Mouse (Mus musculus) MEL (cell line): ENCODE results near the gene Macf1. TPM values are rescaled to one million over a fixed set of nuclear protein-coding genes. Genes with fewer than 3 reads are reported as not detected.

Source experiments
- DNase-seq: peaks from one replicate; pipeline ENCODE4 v3.0.0; 2011; ENCODE audit warnings: low read depth, low spot score
- H3K27ac ChIP-seq: 2 replicates; pipeline ENCODE4 v1.5.1; 2012; ENCODE audit warnings: low read depth, mild to moderate bottlenecking, control low read depth, low read length, moderate library complexity; ENCODE audit not compliant: control insufficient read depth
- H3K27me3 ChIP-seq, 2 experiments: fragments of 150-350 bp in 1 of 2; sonication (generic) in 1 of 2; 2 replicates each; pipeline ENCODE4 v1.6.1; 2012; ENCODE audit warnings: low read length in 2 of 2, mild to moderate bottlenecking in 2 of 2, improper control_type of control experiment in 1 of 2, moderate library complexity in 1 of 2; ENCODE audit not compliant: insufficient read depth in 2 of 2, control insufficient read depth in 1 of 2
- H3K36me3 ChIP-seq, 2 experiments: 2 replicates each; pipeline ENCODE4 v1.6.1; 2012 to 2014; ENCODE audit warnings: low read length in 2 of 2, improper control_type of control experiment in 1 of 2, inconsistent platforms in 1 of 2, mild to moderate bottlenecking in 1 of 2; ENCODE audit not compliant: insufficient read depth in 2 of 2, control insufficient read depth in 1 of 2
- H3K4me1 ChIP-seq, 2 experiments: fragments of 150-350 bp in 1 of 2; sonication (generic) in 1 of 2; 2 replicates each; pipeline ENCODE4 v1.6.1; 2012; ENCODE audit warnings: low read length in 2 of 2, improper control_type of control experiment in 1 of 2, mild to moderate bottlenecking in 1 of 2; ENCODE audit not compliant: insufficient read depth in 2 of 2, control insufficient read depth in 1 of 2
- H3K4me3 ChIP-seq, 2 experiments: fragments of 150-350 bp in 1 of 2; sonication (generic) in 1 of 2; 2 replicates each; pipeline ENCODE4 v1.5.1; 2012; ENCODE audit warnings: low read depth in 2 of 2, low read length in 2 of 2, mild to moderate bottlenecking in 2 of 2, moderate library complexity in 2 of 2, control low read depth in 1 of 2, improper control_type of control experiment in 1 of 2; ENCODE audit not compliant: control insufficient read depth in 1 of 2, insufficient read depth in 1 of 2
- H3K79me2 ChIP-seq: 2 replicates; pipeline ENCODE4 v1.6.1; 2012; ENCODE audit warnings: mild to moderate bottlenecking, low read length, moderate library complexity; ENCODE audit not compliant: control insufficient read depth, poor library complexity, insufficient read depth
- H3K9ac ChIP-seq: 2 replicates; pipeline ENCODE4 v1.6.1; 2012; ENCODE audit warnings: low read depth, mild to moderate bottlenecking, control low read depth, low read length, moderate library complexity; ENCODE audit not compliant: control insufficient read depth, poor library complexity, severe bottlenecking
- H3K9me3 ChIP-seq: fragments of 150-350 bp; sonication (generic); replicated peaks from 2 replicates; pipeline ENCODE4 v1.6.1; 2012; ENCODE audit warnings: mild to moderate bottlenecking, low read length, improper control_type of control experiment, moderate library complexity; ENCODE audit not compliant: insufficient read depth
- BHLHE40 ChIP-seq: IDR thresholded peaks from 2 replicates; pipeline ENCODE4 v1.6.1; 2012; ENCODE audit warnings: low read depth, mild to moderate bottlenecking, inconsistent platforms, low read length, improper control_type of control experiment, borderline replicate concordance
- CHD1 ChIP-seq: IDR thresholded peaks from 2 replicates; pipeline ENCODE4 v1.6.1; 2012; ENCODE audit warnings: low read depth, mild to moderate bottlenecking, inconsistent platforms, low read length, improper control_type of control experiment
- CHD2 ChIP-seq: IDR thresholded peaks from 2 replicates; pipeline ENCODE4 v1.6.1; 2011; ENCODE audit warnings: low read length, improper control_type of control experiment
- CTCF ChIP-seq, 3 experiments: IDR thresholded peaks in 2 of 3; conservative IDR thresholded peaks in 1 of 3; 2 replicates each; pipeline ENCODE4 v1.5.1; 2011 to 2012; ENCODE audit warnings: low read length in 3 of 3, low read depth in 2 of 3, mild to moderate bottlenecking in 2 of 3, improper control_type of control experiment in 1 of 3, inconsistent platforms in 1 of 3, mixed read lengths in 1 of 3, moderate library complexity in 1 of 3; ENCODE audit not compliant: control insufficient read depth in 1 of 3, insufficient read depth in 1 of 3, poor library complexity in 1 of 3, severe bottlenecking in 1 of 3
- E2F4 ChIP-seq: IDR thresholded peaks from 2 replicates; pipeline ENCODE4 v1.6.1; 2011; ENCODE audit warnings: low read depth, low read length, improper control_type of control experiment, borderline replicate concordance
- ELF1 ChIP-seq: IDR thresholded peaks from 2 replicates; pipeline ENCODE4 v1.6.1; 2014; ENCODE audit warnings: low read depth, mild to moderate bottlenecking, inconsistent platforms, low read length, improper control_type of control experiment, moderate library complexity
- EP300 ChIP-seq, 2 experiments: IDR thresholded peaks; 2 replicates each; pipeline ENCODE4 v1.6.1; 2011; ENCODE audit warnings: improper control_type of control experiment in 2 of 2, low read length in 2 of 2, low read depth in 1 of 2, mild to moderate bottlenecking in 1 of 2
- ETS1 ChIP-seq: IDR thresholded peaks from 2 replicates; pipeline ENCODE4 v1.6.1; 2012; ENCODE audit warnings: low read depth, mild to moderate bottlenecking, inconsistent platforms, low read length, improper control_type of control experiment, moderate library complexity
- GABPA ChIP-seq: IDR thresholded peaks from 2 replicates; pipeline ENCODE4 v1.6.1; 2012; ENCODE audit warnings: low read depth, mild to moderate bottlenecking, inconsistent platforms, low read length, improper control_type of control experiment, moderate library complexity
- GATA1 ChIP-seq: IDR thresholded peaks from 2 replicates; pipeline ENCODE4 v1.6.1; 2011; ENCODE audit warnings: low read depth, low read length, improper control_type of control experiment
- HCFC1 ChIP-seq: IDR thresholded peaks from 2 replicates; pipeline ENCODE4 v1.6.1; 2012; ENCODE audit warnings: low read depth, mild to moderate bottlenecking, inconsistent platforms, low read length, improper control_type of control experiment, moderate library complexity
- JUND ChIP-seq: IDR thresholded peaks from 2 replicates; pipeline ENCODE4 v1.6.1; 2011; ENCODE audit warnings: low read depth, mild to moderate bottlenecking, improper control_type of control experiment, low read length
- KAT2A ChIP-seq: conservative IDR thresholded peaks from 2 replicates; pipeline ENCODE4 v1.6.1; 2012; ENCODE audit warnings: low read depth, low read length, improper control_type of control experiment, inconsistent platforms
- MAFK ChIP-seq: IDR thresholded peaks from 2 replicates; pipeline ENCODE4 v1.6.1; 2011; ENCODE audit warnings: low read depth, mild to moderate bottlenecking, low read length, improper control_type of control experiment, borderline replicate concordance
- MAX ChIP-seq: IDR thresholded peaks from 2 replicates; pipeline ENCODE4 v1.6.1; 2011; ENCODE audit warnings: low read length, improper control_type of control experiment
- MAZ ChIP-seq: IDR thresholded peaks from 2 replicates; pipeline ENCODE4 v1.6.1; 2012; ENCODE audit warnings: low read depth, mild to moderate bottlenecking, inconsistent platforms, low read length, improper control_type of control experiment
- MEF2A ChIP-seq: IDR thresholded peaks from 2 replicates; pipeline ENCODE4 v1.6.1; 2014; ENCODE audit warnings: low read depth, mild to moderate bottlenecking, inconsistent platforms, low read length, improper control_type of control experiment; ENCODE audit not compliant: poor library complexity, insufficient replicate concordance, severe bottlenecking; ENCODE audit errors: extremely low read depth
- MXI1 ChIP-seq: IDR thresholded peaks from 2 replicates; pipeline ENCODE4 v1.6.1; 2011; ENCODE audit warnings: mild to moderate bottlenecking, low read depth, low read length, improper control_type of control experiment
- MYB ChIP-seq: IDR thresholded peaks from 2 replicates; pipeline ENCODE4 v1.6.1; 2011; ENCODE audit warnings: mild to moderate bottlenecking, low read depth, low read length, improper control_type of control experiment
- MYC ChIP-seq: IDR thresholded peaks from 2 replicates; pipeline ENCODE4 v1.6.1; 2011; ENCODE audit warnings: low read depth, mild to moderate bottlenecking, low read length, improper control_type of control experiment, moderate library complexity
- NELFE ChIP-seq: IDR thresholded peaks from 2 replicates; pipeline ENCODE4 v1.6.1; 2011; ENCODE audit warnings: low read depth, low read length, improper control_type of control experiment
- NRF1 ChIP-seq: IDR thresholded peaks from 2 replicates; pipeline ENCODE4 v1.6.1; 2014; ENCODE audit warnings: low read depth, mild to moderate bottlenecking, inconsistent platforms, low read length, improper control_type of control experiment, moderate library complexity; ENCODE audit not compliant: poor library complexity, insufficient read depth, severe bottlenecking
- POLR2A ChIP-seq, 2 experiments: IDR thresholded peaks; 2 replicates each; pipeline ENCODE4 v1.6.1; 2011 to 2012; ENCODE audit warnings: low read length in 2 of 2, mild to moderate bottlenecking in 2 of 2, control low read depth in 1 of 2, improper control_type of control experiment in 1 of 2, low read depth in 1 of 2, moderate library complexity in 1 of 2; ENCODE audit not compliant: control insufficient read depth in 1 of 2, insufficient read depth in 1 of 2, poor library complexity in 1 of 2
- POLR2AphosphoS2 ChIP-seq: IDR thresholded peaks from 2 replicates; pipeline ENCODE4 v1.6.1; 2011; ENCODE audit warnings: low read length, improper control_type of control experiment
- RAD21 ChIP-seq: IDR thresholded peaks from 2 replicates; pipeline ENCODE4 v1.6.1; 2011; ENCODE audit warnings: mild to moderate bottlenecking, low read depth, low read length, improper control_type of control experiment
- RCOR1 ChIP-seq: IDR thresholded peaks from 2 replicates; pipeline ENCODE4 v1.6.1; 2012; ENCODE audit warnings: low read depth, mild to moderate bottlenecking, inconsistent platforms, low read length, improper control_type of control experiment
- SMC3 ChIP-seq: IDR thresholded peaks from 2 replicates; pipeline ENCODE4 v1.6.1; 2011; ENCODE audit warnings: low read depth, low read length, improper control_type of control experiment
- TAL1 ChIP-seq: IDR thresholded peaks from 2 replicates; pipeline ENCODE4 v1.6.1; 2012; ENCODE audit warnings: mild to moderate bottlenecking, inconsistent platforms, low read length, moderate library complexity, mixed read lengths
- TBP ChIP-seq: IDR thresholded peaks from 2 replicates; pipeline ENCODE4 v1.8.0; 2011; ENCODE audit warnings: low read depth, low read length, improper control_type of control experiment
- TCF12 ChIP-seq: IDR thresholded peaks from 2 replicates; pipeline ENCODE4 v1.6.1; 2014; ENCODE audit warnings: low read depth, mild to moderate bottlenecking, inconsistent platforms, low read length, improper control_type of control experiment, moderate library complexity
- UBTF ChIP-seq: IDR thresholded peaks from 2 replicates; pipeline ENCODE4 v1.6.1; 2012; ENCODE audit warnings: low read depth, mild to moderate bottlenecking, inconsistent platforms, low read length, improper control_type of control experiment, moderate library complexity, borderline replicate concordance; ENCODE audit not compliant: insufficient read depth
- USF1 ChIP-seq: IDR thresholded peaks from 2 replicates; pipeline ENCODE4 v1.6.1; 2014; ENCODE audit warnings: low read depth, mild to moderate bottlenecking, inconsistent platforms, low read length, improper control_type of control experiment, moderate library complexity
- USF2 ChIP-seq, 2 experiments: IDR thresholded peaks; 2 replicates each; pipeline ENCODE4 v1.6.1; 2011 to 2012; ENCODE audit warnings: improper control_type of control experiment in 2 of 2, low read length in 2 of 2, borderline replicate concordance in 1 of 2, inconsistent platforms in 1 of 2, low read depth in 1 of 2, mild to moderate bottlenecking in 1 of 2; ENCODE audit not compliant: insufficient read depth in 1 of 2
- ZC3H11A ChIP-seq: IDR thresholded peaks from 2 replicates; pipeline ENCODE4 v1.6.1; 2012; ENCODE audit warnings: low read depth, mild to moderate bottlenecking, inconsistent platforms, low read length, improper control_type of control experiment
- ZKSCAN1 ChIP-seq: IDR thresholded peaks from 2 replicates; pipeline ENCODE4 v1.6.1; 2012; ENCODE audit warnings: low read depth, mild to moderate bottlenecking, inconsistent platforms, low read length, improper control_type of control experiment, moderate library complexity
- ZMIZ1 ChIP-seq: IDR thresholded peaks from 2 replicates; pipeline ENCODE4 v1.6.1; 2012; ENCODE audit warnings: low read depth, mild to moderate bottlenecking, inconsistent platforms, low read length, improper control_type of control experiment, moderate library complexity
- ZNF384 ChIP-seq: IDR thresholded peaks from 2 replicates; pipeline ENCODE4 v1.6.1; 2012; ENCODE audit warnings: low read depth, mild to moderate bottlenecking, inconsistent platforms, low read length, improper control_type of control experiment
- polyA plus RNA-seq, 2 experiments: library from polyadenylated mRNA; stranded (reverse) in 1 of 2; unstranded in 1 of 2; fragments of >175 nt in 1 of 2; fragments of >200 nt in 1 of 2; gene quantifications; 2 replicates each; pipeline versions ENCODE4 v1.2.1 to v1.2.4; 2012; ENCODE audit warnings: low replicate concordance in 2 of 2, low read depth in 1 of 2; ENCODE audit not compliant: insufficient read length in 2 of 2, insufficient read depth in 1 of 2, missing spikeins in 1 of 2
- total RNA-seq: library from RNA; depleted of rRNA; stranded (reverse); fragments of 300-350 nt; gene quantifications from 2 replicates; pipeline ENCODE4 v1.2.3, GENCODE M21; 2012

Macf1 gene
- total and polyA plus RNA-seq, 3 experiments: 18.5 to 71.4 (median 60.8) TPM

DNA sequence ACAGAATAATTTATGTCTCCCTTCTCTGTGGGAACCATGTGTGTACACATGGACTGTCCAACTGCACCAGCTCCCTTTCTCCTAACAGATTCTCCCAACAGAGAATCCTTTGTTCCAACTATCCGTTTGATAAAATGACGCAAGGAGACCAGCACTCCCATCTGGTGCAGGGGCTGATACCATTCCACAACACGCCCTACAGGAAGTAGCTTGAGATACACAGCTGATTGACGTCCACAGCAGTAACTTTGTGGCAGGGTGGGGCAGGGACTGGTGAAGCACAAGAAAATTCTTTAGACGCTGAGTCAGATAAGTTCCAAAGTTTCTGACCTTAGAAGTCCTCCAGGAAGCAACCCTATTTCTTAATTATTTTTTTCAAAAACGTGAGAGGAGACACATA is 261.3 kb downstream of the Macf1 start:
- H3K9me3 ChIP-seq: no peaks in the 10 kb centered on the region
- peaks cover 0 to 78% of the 10 kb centered on the region in 2 experiments; a peak in 2 of 4 replicates for H3K36me3 ChIP-seq
- no peaks in the 10 kb centered on the region for H3K27me3 ChIP-seq
- peaks cover 57 to 63% of the 10 kb centered on the region in 2 experiments for H3K4me1 ChIP-seq
- peak overlapping the region in 1 of 2 experiments; percentile 25; a peak in 2 of 4 replicates for H3K4me3 ChIP-seq
- H3K9ac ChIP-seq: peak overlapping the region; percentile 26
- peak; percentile 86 for DNase-seq
- peak overlapping the region; percentile 89 for H3K27ac ChIP-seq
- no peaks in the 10 kb centered on the region; the same call in 1 of the 2 replicates for H3K79me2 ChIP-seq
- TF ChIP-seq USF2 (IDR thresholded peaks at IDR 0.05; ENCODE audit: borderline replicate concordance in 1 of 2, insufficient read depth in 1 of 2, low read depth in 1 of 2, low read length in 2 of 2): no peak
- TF ChIP-seq TAL1: peak; percentile 63
- TF ChIP-seq POLR2AphosphoS2: no peak
- TF ChIP-seq TBP: no peak
- TF ChIP-seq ETS1: peak; percentile 100
- 0 out of 2 replicates have a peak, but pooled peaks have one; percentile 50 for TF ChIP-seq ZMIZ1
- TF ChIP-seq GABPA: no peak
- TF ChIP-seq NELFE: 0 out of 2 replicates have a peak, but pooled peaks have one; percentile 27
- peak; percentile 55 for TF ChIP-seq ZNF384
- no peak for TF ChIP-seq E2F4
- peak in 1 of 2 experiments; percentile 36; a peak in 1 of 4 replicates for TF ChIP-seq POLR2A (IDR thresholded peaks at IDR 0.05; ENCODE audit: control insufficient read depth in 1 of 2, insufficient read depth in 1 of 2, low read depth in 1 of 2, low read length in 2 of 2, poor library complexity in 1 of 2)
- TF ChIP-seq JUND: no peak
- TF ChIP-seq USF1: no peak
- peak; percentile 77 for TF ChIP-seq MYB
- peak; percentile 92 for TF ChIP-seq GATA1
- peak; percentile 78 for TF ChIP-seq MXI1
- TF ChIP-seq EP300 (IDR thresholded peaks at IDR 0.05; ENCODE audit: low read depth in 1 of 2, low read length in 2 of 2): peak; percentile 91 to 95
- no peak for TF ChIP-seq HCFC1
- peak; percentile 80 for TF ChIP-seq MYC
- no peak for TF ChIP-seq CTCF (IDR thresholded peaks at IDR 0.05 in 2 of 3, conservative IDR thresholded peaks at IDR 0.05 in 1 of 3; ENCODE audit: control insufficient read depth in 1 of 3, insufficient read depth in 1 of 3, low read depth in 2 of 3, low read length in 3 of 3, poor library complexity in 1 of 3, severe bottlenecking in 1 of 3)
- no peak for TF ChIP-seq SMC3
- TF ChIP-seq RAD21: no peak
- TF ChIP-seq TCF12: peak; percentile 88
- TF ChIP-seq UBTF: no peak
- TF ChIP-seq MAX: peak; percentile 63; the same call in 1 of the 2 replicates
- TF ChIP-seq MAFK: no peak; the same call in 1 of the 2 replicates
- TF ChIP-seq ZC3H11A: no peak
- TF ChIP-seq BHLHE40: peak; percentile 31; the same call in 1 of the 2 replicates
- TF ChIP-seq ZKSCAN1: no peak
- TF ChIP-seq CHD1: no peak
- no peak for TF ChIP-seq MEF2A
- no peak for TF ChIP-seq KAT2A
- TF ChIP-seq RCOR1: peak; percentile 79
- no peak for TF ChIP-seq NRF1
- peak; percentile 64 for TF ChIP-seq ELF1
- TF ChIP-seq CHD2: no peak
- peak; percentile 89; the same call in 1 of the 2 replicates for TF ChIP-seq MAZ
